10 mouse cellular contexts compared by ENCODE assay signal in genomic region chr1:149254141-149254540, GRCm38 (mm10).
DNase-seq lines count a peak whose midpoint lies in the region; TF ChIP-seq lines count a peak whose summit lies in the region.
"Had no signal": no experiment of that assay in that cellular context is flagged by ENCODE, and none has a peak within 500 bp of the region (broad histone marks: within the 10 kb centered on the region; RNA-seq: fewer than 3 reads in every experiment).

No protein-coding gene starts in this region.

- intact Hi-C loops in gastrocnemius, adult 2 months (cut with DNase I) = no loop called here
- intact Hi-C loops in gastrocnemius, postnatal 14 days (cut with DNase I; ENCODE audit: low total_unique reads) = no loop called here

- no peak for DNase-seq in gastrocnemius, adult 2 months
- DNase-seq in gastrocnemius, postnatal 14 days = no peak
- DNase-seq in lung, postnatal 10 days = peak; percentile 1
- no peak for DNase-seq in lung, postnatal 4 days
- DNase-seq in R1 (ENCODE audit: low read depth, low spot score) = peak; percentile 13
- DNase-seq in forelimb bud, embryonic 11.5 days (ENCODE audit: low read depth, low spot score) = peak; percentile 25
- no peak for DNase-seq in ovary, postnatal 36 days (ENCODE audit: low spot score)
- no peak for DNase-seq in neural tube, embryonic 10.5 days (ENCODE audit: extremely low spot score, low spot score)

- H3K27ac ChIP-seq in gastrocnemius, adult 2 months = no peak overlapping the region
- H3K27ac ChIP-seq: embryonic facial prominence, embryonic 15.5 days; heart, embryonic 10.5 days had no signal

- no peak overlapping the region for H3K4me3 ChIP-seq in gastrocnemius, adult 2 months
- H3K4me3 ChIP-seq: embryonic facial prominence, embryonic 15.5 days; heart, embryonic 10.5 days had no signal

- TF ChIP-seq CTCF in gastrocnemius, adult 2 months (IDR thresholded peaks at IDR 0.05) = peak; percentile 36

Comparison
In these comparisons a context has a peak if more than half of its experiments do, and no peak if none do; other contexts are left out.
1. DNase-seq: peak in lung, postnatal 10 days (single experiment), R1 (single experiment) and forelimb bud, embryonic 11.5 days (single experiment); none in gastrocnemius, adult 2 months (single experiment), gastrocnemius, postnatal 14 days (single experiment), lung, postnatal 4 days (0 of 2), ovary, postnatal 36 days (single experiment) and neural tube, embryonic 10.5 days (single experiment).